8 mouse cellular contexts compared by ENCODE assay signal in the genomic region with DNA sequence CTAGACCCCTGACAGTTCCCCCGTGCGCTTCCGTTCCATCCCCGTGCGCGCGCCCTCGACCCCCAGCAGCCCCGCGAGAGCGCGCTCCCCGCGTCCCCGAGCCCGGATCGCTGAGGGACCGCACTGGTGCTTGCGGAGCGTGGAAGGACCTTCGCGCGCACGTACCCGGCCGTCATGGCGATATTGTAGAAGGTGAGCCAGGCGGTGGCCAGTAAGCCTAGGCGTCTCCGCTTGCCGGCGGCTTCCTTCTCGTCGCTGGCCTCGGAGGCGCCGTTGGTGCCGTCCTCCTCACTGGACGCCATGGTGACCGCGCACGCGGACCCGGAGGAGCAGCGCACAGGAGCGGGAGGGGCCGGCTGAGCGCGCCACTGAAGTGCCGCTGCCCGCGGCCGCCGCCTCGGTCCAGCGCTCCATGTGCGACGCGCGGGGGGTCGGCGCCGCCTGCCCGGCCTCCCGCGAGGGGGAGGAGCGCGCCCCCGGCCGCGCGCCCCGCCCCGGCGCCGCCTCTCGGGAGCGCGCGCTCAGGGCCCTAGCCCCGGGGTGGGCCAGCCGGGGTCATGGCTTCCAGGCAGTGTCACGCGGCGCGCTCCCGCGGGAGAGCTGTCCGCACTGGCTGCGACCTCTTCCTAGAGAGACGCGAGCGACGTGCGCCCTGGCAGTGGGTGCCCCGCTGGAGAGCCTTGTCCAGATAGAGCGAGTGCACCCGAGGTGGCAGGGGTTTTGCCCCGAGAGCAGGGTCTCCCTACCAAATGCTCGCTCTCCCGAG. TPM values are rescaled to one million over a fixed set of nuclear protein-coding genes. Genes with fewer than 3 reads are reported as not detected.
DNase-seq lines count a peak whose midpoint lies in the region; ATAC-seq and TF ChIP-seq lines count a peak whose summit lies in the region.

A gene (minus strand): TSS at position 570 of the 766 bp plus-strand sequence.

- no peaks in the 10 kb centered on the region for H3K9me3 ChIP-seq in hindbrain, postnatal 0 days (ENCODE audit: low read length)

- peak within 1 kb of the TSS; percentile 87 for H3K27ac ChIP-seq in hindbrain, postnatal 0 days

- intact Hi-C loops in left cerebral cortex, postnatal 10 days (cut with DNase I) = loop anchor here (10.0 kb wide), 1 partner anchor 649 kb away; no protein-coding TSS in a partner anchor

- H3K4me2 ChIP-seq in hindbrain, postnatal 0 days (ENCODE audit: low read depth, low read length) = peak within 1 kb of the TSS; percentile 75

- no peak for TF ChIP-seq CTCF in hindbrain, postnatal 0 days (IDR thresholded peaks at IDR 0.05; ENCODE audit: low read depth)

- no peaks in the 10 kb centered on the region for H3K4me1 ChIP-seq in hindbrain, postnatal 0 days (ENCODE audit: insufficient read depth, low read length)

- no peaks in the 10 kb centered on the region for H3K27me3 ChIP-seq in hindbrain, postnatal 0 days (ENCODE audit: insufficient read depth, low read length)

- under 1% methylated on average over 86 of the region's 101 CpGs for WGBS in hindbrain, postnatal 0 days

- peak; percentile 94 for DNase-seq in ZHBTc4 (ENCODE audit: low read depth, low spot score)
- peak; percentile 65 to 79 for DNase-seq in gastrocnemius, adult 8-10 months (ENCODE audit: low spot score in 2 of 2)
- DNase-seq in hindbrain, postnatal 0 days (ENCODE audit: low spot score) = peak; percentile 96
- DNase-seq in left cerebral cortex, postnatal 10 days (ENCODE audit: extremely low spot score in 1 of 2, low spot score in 2 of 2) = peak; percentile 83 to 95
- peak; percentile 86 for DNase-seq in right cerebral cortex, postnatal 14 days
- peak; percentile 73 to 77 for DNase-seq in urinary bladder, postnatal 4 days (ENCODE audit: low spot score in 2 of 2)

- H3K36me3 ChIP-seq in hindbrain, postnatal 0 days (ENCODE audit: insufficient read depth, low read length) = no peaks in the 10 kb centered on the region

- H3K4me3 ChIP-seq in hindbrain, postnatal 0 days (ENCODE audit: low read length) = peak within 1 kb of the TSS; percentile 77

- ATAC-seq in common myeloid progenitor, adult 5-6 weeks (replicated peaks; ENCODE audit: low read depth, poor library complexity, severe bottlenecking) = peak; percentile 87
- ATAC-seq in hindbrain, postnatal 0 days = peak; percentile 93
- peak; percentile 83 for ATAC-seq in megakaryocyte progenitor cell, adult 5-6 weeks (replicated peaks; ENCODE audit: poor library complexity)

- H3K9ac ChIP-seq in hindbrain, postnatal 0 days (replicated peaks; ENCODE audit: low read length) = peak within 1 kb of the TSS; percentile 70

RNA-seq across cellular contexts. Expression of the gene that starts here (rescaled TPM):
- 49.0 and 60.6 TPM in 2 replicates for total RNA-seq in common myeloid progenitor, adult 5-6 weeks (2017)
- total RNA-seq in gastrocnemius, adult 8-10 months (2022) = 10 to 100 TPM; 53.0 to 75.7 (median 62.0) TPM
- total RNA-seq in hindbrain, postnatal 0 days (2014; rRNA removed) = 59.8 and 67.6 TPM in 2 replicates
- 87.7 and 88.5 TPM in 2 replicates for polyA plus RNA-seq in hindbrain, postnatal 0 days (2015; fragmentation: Nextera tagmentation; extraction: Ambion mirVana)
- 10 to 100 TPM; 35.3 to 35.6 TPM for total RNA-seq in left cerebral cortex, postnatal 10 days (2021)
- 51.4 and 53.4 TPM in 2 replicates for total RNA-seq in megakaryocyte progenitor cell, adult 5-6 weeks (2015)
- total RNA-seq in megakaryocyte progenitor cell, adult 5-6 weeks (2017) = 73.5 and 79.3 TPM in 2 replicates

Comparison
In these comparisons a context has a peak if more than half of its experiments do, and no peak if none do; other contexts are left out.
1. Peak in every context shown above with its lines: DNase-seq, ATAC-seq, H3K4me3 ChIP-seq and H3K27ac ChIP-seq.